Mouse (Mus musculus) inflammation-experienced regulatory T-cells, adult 6 months (primary cell): ENCODE data around the gene Ctnna3. TPM values are rescaled to one million over a fixed set of nuclear protein-coding genes. Genes with fewer than 3 reads are reported as not detected.

Experiments
- ATAC-seq: one replicate; pipeline ENCODE4 v1.8.0; 2017
- polyA plus RNA-seq, 3 experiments: library from polyadenylated mRNA; unstranded; fragments of 100-300 nt; shearing (Covaris generic); gene quantifications; one replicate each; pipeline ENCODE4 v1.2.1; 2017

Gene Ctnna3
- polyA plus RNA-seq, 3 experiments from 2014 or later: 0.12 TPM; not detected in 2

- no peak for ATAC-seq
These were observed 282.6 kb downstream of the Ctnna3 start for GRCm38 (mm10) chr10:63712530-63712929.

- no peak for ATAC-seq
These were observed 284.3 kb downstream of the Ctnna3 start for GRCm38 (mm10) chr10:63714151-63714550.

- ATAC-seq: no peak
These were observed 339.0 kb downstream of the Ctnna3 start for GRCm38 (mm10) chr10:63768871-63769270.

DNA sequence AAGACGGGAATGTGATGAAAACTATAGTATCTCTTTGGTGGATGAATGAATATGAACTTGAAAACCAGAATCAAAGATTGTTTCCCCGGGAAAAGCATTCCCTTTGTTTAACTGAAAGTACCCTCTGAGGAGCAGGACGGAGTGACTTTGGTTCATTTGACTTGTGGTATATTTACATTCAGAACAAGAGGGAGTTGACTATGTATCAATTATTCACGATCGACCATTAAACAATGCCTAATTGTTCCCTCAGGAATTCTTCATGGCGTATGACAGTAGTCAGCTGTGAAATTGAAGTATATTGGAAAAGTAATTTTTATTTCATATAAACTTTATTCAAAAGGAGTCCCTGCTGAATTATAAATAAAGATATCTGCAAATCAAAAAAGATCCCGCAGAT lies 341.8 kb downstream of the Ctnna3 start:
- no peak for ATAC-seq

DNA sequence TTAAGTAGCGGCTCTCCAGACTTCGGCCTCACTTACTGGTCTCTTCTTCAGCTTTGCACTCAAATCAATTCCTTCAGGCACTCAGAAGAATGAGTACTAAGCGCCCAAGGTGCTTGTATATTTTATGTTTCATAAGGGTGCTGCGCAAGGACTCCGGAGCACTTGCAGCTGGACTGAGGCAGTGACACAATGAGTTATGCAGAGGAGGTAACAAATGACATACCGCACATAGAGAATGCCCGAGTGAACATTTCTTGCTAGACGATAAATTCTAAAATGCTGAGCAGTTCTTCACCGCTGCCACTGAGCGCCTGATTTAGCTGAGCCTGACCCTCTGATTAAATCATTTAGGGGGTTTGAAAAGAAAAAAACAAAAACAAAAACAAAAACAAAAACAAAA lies 342.2 kb downstream of the Ctnna3 start:
- no peak for ATAC-seq

- ATAC-seq: no peak
These were observed 352.1 kb downstream of the Ctnna3 start for GRCm38 (mm10) chr10:63781948-63782347.

- no peak for ATAC-seq
These were observed 355.1 kb downstream of the Ctnna3 start for GRCm38 (mm10) chr10:63784808-63785535.

GRCm38 (mm10) chr10:63786390-63786789 lies 356.5 kb downstream of the Ctnna3 start:
- no peak for ATAC-seq

GRCm38 (mm10) chr10:63803909-63804308 lies 374.0 kb downstream of the Ctnna3 start:
- no peak for ATAC-seq

- no peak for ATAC-seq
These were observed 375.7 kb downstream of the Ctnna3 start for GRCm38 (mm10) chr10:63805551-63805950.

- ATAC-seq: no peak
These were observed 376.4 kb downstream of the Ctnna3 start for GRCm38 (mm10) chr10:63806254-63806653.

- ATAC-seq: no peak
These were observed 380.2 kb downstream of the Ctnna3 start for GRCm38 (mm10) chr10:63810043-63810617.

- no peak for ATAC-seq
These were observed 409.1 kb downstream of the Ctnna3 start for GRCm38 (mm10) chr10:63839011-63839410.

DNA sequence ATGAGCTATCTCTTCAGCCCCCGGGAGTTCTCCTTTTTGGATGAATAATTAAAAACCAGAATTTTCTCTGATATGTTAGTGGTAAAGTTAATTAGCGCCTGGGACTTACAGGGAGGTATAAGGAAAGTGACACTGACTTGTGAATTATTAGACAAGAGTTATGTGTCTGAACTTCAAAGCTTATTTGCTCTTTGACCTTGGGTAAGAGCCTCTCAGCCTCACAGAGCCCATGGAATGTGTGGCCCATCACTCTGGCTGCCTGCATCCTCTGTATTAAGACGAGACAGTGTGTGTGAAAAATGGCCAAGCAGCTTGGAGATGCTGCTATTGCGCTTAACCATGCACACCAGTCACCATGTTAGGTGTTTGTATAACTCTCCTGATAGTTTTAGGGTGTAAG lies 422.0 kb downstream of the Ctnna3 start:
- no peak for ATAC-seq

GRCm38 (mm10) chr10:63869123-63869522 lies 439.2 kb downstream of the Ctnna3 start:
- no peak for ATAC-seq

GRCm38 (mm10) chr10:63880462-63880903 lies 450.6 kb downstream of the Ctnna3 start:
- no peak for ATAC-seq

DNA sequence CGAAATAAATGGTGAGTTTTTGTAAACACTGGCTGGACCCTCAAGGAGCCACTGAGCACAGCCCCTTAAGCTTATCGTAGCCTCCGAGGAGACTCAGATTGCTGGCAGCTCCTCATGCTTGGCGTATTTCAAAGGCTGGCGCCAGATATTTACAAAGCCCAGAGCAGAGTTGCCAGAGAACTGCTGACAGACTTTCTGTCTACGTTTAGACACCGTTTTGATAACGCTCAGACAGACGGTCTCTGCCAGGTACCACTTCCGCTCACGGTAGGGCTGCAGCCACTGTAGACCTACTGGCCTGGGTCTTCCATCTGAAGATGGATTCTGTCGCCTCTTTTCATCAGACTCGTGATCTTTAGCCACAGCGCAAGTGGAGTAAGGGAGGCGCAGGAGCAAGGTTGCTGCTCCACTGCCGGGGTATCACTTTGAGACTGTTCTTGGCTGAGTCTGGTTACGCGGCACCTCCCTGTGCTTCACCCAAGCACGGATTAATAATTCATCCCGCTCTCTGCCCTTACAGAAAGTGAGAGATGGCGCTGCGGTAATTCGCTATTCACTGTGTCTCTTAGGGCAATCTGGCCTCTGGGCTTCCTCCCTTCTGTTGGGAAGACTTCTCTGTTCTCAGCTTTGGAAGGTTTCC lies 456.7 kb downstream of the Ctnna3 start:
- no peak for ATAC-seq

- no peak for ATAC-seq
These were observed 464.7 kb downstream of the Ctnna3 start for GRCm38 (mm10) chr10:63894612-63895011.

GRCm38 (mm10) chr10:63899891-63900290 lies 470.0 kb downstream of the Ctnna3 start:
- ATAC-seq: no peak

DNA sequence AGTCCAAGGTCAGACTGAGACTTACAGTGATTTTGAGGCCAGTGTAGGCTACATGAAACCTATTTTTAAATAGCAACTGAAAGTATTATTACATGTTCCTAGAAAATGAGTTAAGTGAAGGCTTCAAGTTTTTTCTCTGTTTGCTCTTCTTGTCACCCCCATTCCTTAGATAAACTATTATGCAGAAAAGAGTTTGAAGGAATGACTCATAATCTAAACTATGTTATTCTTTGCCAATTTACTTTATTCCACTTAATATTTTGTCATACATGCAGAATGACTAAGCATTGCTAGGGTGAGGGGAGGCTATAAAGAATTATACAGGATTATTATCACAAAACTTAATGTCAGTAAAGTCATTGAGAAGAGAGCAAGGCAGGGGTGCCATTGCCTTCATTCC lies 479.0 kb downstream of the Ctnna3 start:
- ATAC-seq: no peak

- ATAC-seq: no peak
These were observed 497.4 kb downstream of the Ctnna3 start, which contains the start of gene Gm10118 for GRCm38 (mm10) chr10:63927334-63927733. Gene Gm10118 (minus strand): TSS chr10:63927434.

GRCm38 (mm10) chr10:63933946-63934345 lies 504.0 kb downstream of the Ctnna3 start:
- no peak for ATAC-seq

GRCm38 (mm10) chr10:63945534-63945933 lies 515.6 kb downstream of the Ctnna3 start:
- ATAC-seq: no peak

DNA sequence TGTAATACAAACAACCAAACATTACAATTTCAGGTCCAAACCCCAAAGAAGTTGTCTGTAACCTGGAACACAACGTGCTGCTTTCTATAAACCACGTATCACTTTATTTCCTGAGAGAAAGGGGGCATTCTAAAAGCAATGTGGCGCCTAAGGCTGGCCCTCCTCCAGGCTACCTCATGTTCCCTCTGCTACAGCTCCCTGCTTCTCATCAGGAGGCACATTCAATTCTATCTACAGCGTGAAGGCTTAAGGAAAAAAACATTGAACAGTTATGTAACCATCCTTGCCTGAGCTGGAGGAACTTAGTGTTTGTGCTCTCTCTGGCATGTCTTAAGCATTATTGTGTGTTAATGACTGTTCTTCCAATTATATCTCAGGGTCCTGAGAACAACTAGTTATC lies 517.4 kb downstream of the Ctnna3 start:
- no peak for ATAC-seq
